Mouse (Mus musculus): ENCODE results near the gene Rbm14.

DNA sequence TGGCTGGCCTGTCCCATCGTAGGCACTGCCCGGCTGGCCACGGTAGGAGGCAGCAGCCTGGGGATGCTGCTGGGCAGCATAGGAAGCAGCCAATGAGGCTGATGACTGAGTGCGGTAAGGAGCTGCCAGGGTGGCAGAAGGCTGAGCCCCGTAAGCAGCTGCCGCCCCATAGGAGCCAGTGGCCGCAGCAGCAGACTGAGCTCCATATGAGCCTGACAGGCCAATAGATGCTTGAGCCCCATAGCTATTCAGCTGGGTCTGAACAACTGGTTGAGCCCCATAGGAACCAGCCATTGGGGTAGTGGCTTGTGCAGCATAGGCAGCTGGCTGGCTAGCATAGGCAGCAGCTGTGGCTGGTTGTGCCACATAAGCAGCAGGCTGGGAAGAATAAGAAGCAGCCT, 8.7 kb downstream of the Rbm14 start:
- no peak for TF ChIP-seq CTCF (IDR thresholded peaks at IDR 0.05)
- no peak for TF ChIP-seq EP300 (IDR thresholded peaks at IDR 0.05)
